Mouse (Mus musculus) kidney, postnatal 0 days (tissue): ENCODE data around the gene Cracr2b. TPM values are rescaled to one million over a fixed set of nuclear protein-coding genes. Genes with fewer than 3 reads are reported as not detected.

Experiments
- ATAC-seq: fragments of 200-750 bp; cut with Nextera tagmentation; replicated peaks from 2 replicates; pipeline ENCODE4 v1.8.0; 2017; ENCODE audit warnings: low read depth, moderate number of reproducible peaks, moderate TSS enrichment, moderate library complexity; ENCODE audit not compliant: low FRiP score
- DNase-seq: peaks from one replicate; pipeline ENCODE4 v3.0.0-alpha.2; 2016; ENCODE audit warnings: low spot score
- H3K27ac ChIP-seq: fragments of 300-500 bp; sonication (generic); 2 replicates; pipeline ENCODE4 v1.5.1; 2014; ENCODE audit warnings: mild to moderate bottlenecking
- H3K27me3 ChIP-seq: fragments of 300-500 bp; sonication (generic); 2 replicates; pipeline ENCODE4 v1.6.1; 2014; ENCODE audit warnings: low read length, mixed read lengths; ENCODE audit not compliant: insufficient read depth
- H3K36me3 ChIP-seq: fragments of 300-500 bp; sonication (generic); 2 replicates; pipeline ENCODE4 v1.6.1; 2014; ENCODE audit warnings: low read length, mixed read lengths; ENCODE audit not compliant: insufficient read depth
- H3K4me1 ChIP-seq: fragments of 300-500 bp; sonication (generic); replicated peaks from 2 replicates; pipeline ENCODE4 v1.6.1; 2014; ENCODE audit warnings: antibody characterized with exemption, low read length, mixed read lengths; ENCODE audit not compliant: insufficient read depth
- H3K4me2 ChIP-seq: fragments of 300-500 bp; sonication (generic); 2 replicates; pipeline ENCODE4 v1.6.1; 2014; ENCODE audit warnings: mild to moderate bottlenecking, low read length, moderate library complexity, mixed read lengths
- H3K4me3 ChIP-seq: fragments of 300-500 bp; sonication (generic); replicated peaks from 2 replicates; pipeline ENCODE4 v1.5.1; 2014; ENCODE audit warnings: low read depth, low read length
- H3K9ac ChIP-seq: fragments of 300-500 bp; sonication (generic); 2 replicates; pipeline ENCODE4 v1.6.1; 2014; ENCODE audit warnings: low read depth, low read length
- H3K9me3 ChIP-seq: fragments of 300-500 bp; sonication (generic); replicated peaks from 2 replicates; pipeline ENCODE4 v1.6.1; 2016; ENCODE audit warnings: low read length, inconsistent platforms, mixed read lengths
- CTCF ChIP-seq: IDR thresholded peaks from 2 replicates; pipeline ENCODE4 v1.5.1; 2016; ENCODE audit warnings: antibody characterized with exemption, low read depth, mild to moderate bottlenecking, moderate library complexity
- WGBS: fragments of 180-500 bp; shearing (Covaris S2); extraction: QIAGEN DNeasy Blood & Tissue Kit; methylation state at CpG from one replicate; pipeline ENCODE4 v1.1.7; 2014; 5-methylcytosine and 5-hydroxymethylcytosine counted together
- polyA plus RNA-seq: library from polyadenylated mRNA; unstranded; fragments of >200 nt; fragmentation: Nextera tagmentation; extraction: Ambion mirVana; gene quantifications from 2 replicates; pipeline ENCODE4 v1.2.1, GENCODE M21; 2015

The Cracr2b gene
- polyA plus RNA-seq, 1 experiment from 2014 or later = 16.1 TPM

DNA sequence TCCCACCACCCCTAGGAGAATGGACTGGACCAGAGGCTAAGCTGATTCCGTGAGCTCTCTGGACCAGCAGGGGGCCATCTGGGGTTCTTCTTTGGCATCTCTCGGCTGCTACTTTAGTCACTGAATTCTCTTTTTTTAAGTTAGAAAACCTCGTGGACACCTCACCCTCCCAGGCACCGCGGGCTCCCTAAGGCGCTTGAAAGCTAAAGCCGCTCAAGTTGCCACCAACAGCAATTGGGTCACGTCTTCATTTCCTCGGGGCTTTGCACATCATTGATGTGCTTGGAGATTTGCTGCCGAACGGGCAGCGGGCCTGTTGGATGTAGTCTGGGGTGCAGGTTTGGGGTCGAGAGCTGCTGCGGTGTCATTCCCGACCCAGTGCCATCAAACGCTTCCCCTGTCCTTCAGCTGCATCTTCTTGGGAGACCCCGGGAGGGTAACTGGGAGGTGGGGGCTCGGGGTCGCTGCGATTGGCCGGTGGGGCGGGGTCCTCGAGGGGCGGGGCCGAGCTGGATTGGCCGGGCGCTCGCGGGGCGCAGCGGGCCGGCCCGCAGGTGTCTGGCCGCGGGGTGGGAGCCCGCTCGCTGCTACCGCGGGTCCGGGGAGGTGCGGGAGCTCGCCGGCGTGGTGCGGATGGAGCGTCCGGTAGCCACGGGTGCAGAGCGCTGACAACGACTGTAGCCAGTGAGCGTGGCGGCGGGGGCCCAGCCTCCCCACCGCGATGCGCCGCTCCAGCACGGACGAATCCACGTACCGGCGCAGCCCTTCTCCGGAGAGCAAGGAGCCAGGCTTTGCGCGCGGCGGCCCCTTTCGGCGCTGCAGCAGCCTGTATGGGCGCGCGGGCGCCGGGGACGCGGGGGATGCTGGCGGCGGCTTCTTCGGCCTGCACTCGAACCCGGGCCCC, 20.9 kb downstream of the Cracr2b start:
- peak overlapping the region; percentile 50 for H3K4me3 ChIP-seq
- ATAC-seq (no peak; the same call in 1 of the 2 replicates), DNase-seq (peak; percentile 90)
- H3K27ac ChIP-seq = no peak overlapping the region
- no peaks in the 10 kb centered on the region for H3K27me3 ChIP-seq
- WGBS = 1% methylated on average over 77 of the region's 81 CpGs
- H3K36me3 ChIP-seq = 0 out of 2 replicates have a peak, but pooled peaks cover 6% of the 10 kb centered on the region
- TF ChIP-seq CTCF = peak; percentile 68
- H3K4me2 ChIP-seq = peak overlapping the region; percentile 99
- no peaks in the 10 kb centered on the region for H3K9me3 ChIP-seq
- H3K4me1 ChIP-seq = peaks cover 32% of the 10 kb centered on the region
- peak overlapping the region; percentile 50; the same call in 1 of the 2 replicates for H3K9ac ChIP-seq

- Histone ChIP-seq H3K9ac (peak overlapping the region; percentile 50; the same call in 1 of the 2 replicates), H3K36me3 (0 out of 2 replicates have a peak, but pooled peaks cover 8% of the 10 kb centered on the region), H3K4me3 (peak overlapping the region; percentile 50), H3K4me1 (peaks cover 24% of the 10 kb centered on the region), H3K27ac (no peak overlapping the region), H3K27me3 (no peaks in the 10 kb centered on the region), H3K4me2 (peak overlapping the region; percentile 99), H3K9me3 (no peaks in the 10 kb centered on the region)
- TF ChIP-seq CTCF = no peak
- DNase-seq (no peak), ATAC-seq (no peak)
- WGBS = 13% methylated on average over 11 of the region's 11 CpGs
Observed at GRCm38 (mm10) chr7:141482531-141483024, 21.7 kb downstream of the Cracr2b start.

GRCm38 (mm10) chr7:141483114-141483653, 22.3 kb downstream of the Cracr2b start:
- Histone ChIP-seq H3K9me3 (no peaks in the 10 kb centered on the region), H3K4me1 (peaks cover 20% of the 10 kb centered on the region), H3K4me3 (no peak overlapping the region), H3K36me3 (0 out of 2 replicates have a peak, but pooled peaks cover 8% of the 10 kb centered on the region), H3K27ac (no peak overlapping the region), H3K27me3 (no peaks in the 10 kb centered on the region), H3K4me2 (no peak overlapping the region), H3K9ac (no peak overlapping the region)
- DNase-seq (no peak), ATAC-seq (no peak)
- 79% methylated on average over 6 of the region's 6 CpGs for WGBS
- TF ChIP-seq CTCF = no peak

DNA sequence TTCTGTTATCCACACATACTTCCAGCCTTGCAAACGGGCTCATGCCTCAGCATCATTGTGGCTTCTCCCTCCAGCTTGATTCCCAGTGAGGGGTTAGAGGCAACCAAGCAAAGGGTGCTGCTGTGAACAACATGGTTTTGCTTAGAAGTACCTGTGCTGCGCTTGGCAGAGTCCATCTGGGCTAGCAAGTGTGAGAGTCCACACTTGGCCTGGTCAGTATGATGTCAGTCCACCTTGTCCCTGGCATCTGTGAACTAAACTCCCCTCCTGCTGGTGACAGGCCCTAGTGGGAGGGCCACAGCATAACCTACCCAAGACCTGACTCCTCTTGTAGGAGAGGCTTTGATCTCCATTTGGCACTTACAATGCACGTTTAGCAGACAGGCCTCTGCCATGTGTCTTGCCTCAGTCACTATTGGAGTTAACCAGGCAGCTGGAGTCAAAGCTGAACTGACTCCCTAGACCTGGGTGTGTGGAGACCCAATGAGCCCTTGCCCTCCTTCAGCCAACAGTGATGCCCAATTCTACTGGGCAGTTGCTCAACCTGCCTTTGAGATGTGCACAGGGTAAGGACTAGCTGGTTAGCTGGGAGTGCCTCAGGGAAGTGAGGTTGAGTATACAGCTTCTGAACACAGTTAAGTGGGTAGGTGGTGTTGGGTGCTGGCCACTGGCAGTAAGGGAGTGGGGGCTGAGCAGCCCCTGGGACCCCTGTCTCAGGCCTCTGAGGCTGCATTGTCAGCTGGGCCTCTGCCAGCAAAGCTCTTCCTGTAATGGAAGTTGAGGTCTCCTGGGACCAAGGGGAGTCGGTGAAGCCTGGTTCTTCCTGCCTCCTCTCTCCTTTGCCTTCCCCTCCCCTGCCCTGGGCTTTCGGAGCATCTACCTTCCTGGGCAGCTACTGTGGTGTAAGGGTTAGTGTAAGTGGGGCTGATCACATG, 23.6 kb downstream of the Cracr2b start:
- Histone ChIP-seq H3K9ac (no peak overlapping the region), H3K36me3 (0 out of 2 replicates have a peak, but pooled peaks cover 8% of the 10 kb centered on the region), H3K4me3 (no peak overlapping the region), H3K27ac (no peak overlapping the region), H3K4me2 (no peak overlapping the region), H3K27me3 (no peaks in the 10 kb centered on the region), H3K9me3 (no peaks in the 10 kb centered on the region), H3K4me1 (peaks cover 20% of the 10 kb centered on the region)
- DNase-seq = no peak
- no peak for TF ChIP-seq CTCF
- 61% methylated on average over 5 of the region's 5 CpGs for WGBS
- ATAC-seq = no peak

GRCm38 (mm10) chr7:141485186-141485585, 24.3 kb downstream of the Cracr2b start:
- no peaks in the 10 kb centered on the region for H3K9me3 ChIP-seq
- no peak for TF ChIP-seq CTCF
- DNase-seq = no peak
- H3K4me3 ChIP-seq = no peak overlapping the region
- no peaks in the 10 kb centered on the region for H3K27me3 ChIP-seq
- no peak for ATAC-seq
- H3K9ac ChIP-seq = no peak overlapping the region
- peaks cover 20% of the 10 kb centered on the region for H3K4me1 ChIP-seq
- WGBS = 61% methylated on average over 2 of the region's 2 CpGs
- H3K4me2 ChIP-seq = no peak overlapping the region
- 0 out of 2 replicates have a peak, but pooled peaks cover 8% of the 10 kb centered on the region for H3K36me3 ChIP-seq
- H3K27ac ChIP-seq = no peak overlapping the region
